Mouse (Mus musculus) ES-Bruce4 (cell line): ENCODE measurements at regions not wholly inside any gene's neighbourhood (a gene's known extent, or its start where the extent isn't known, plus 50 kb on each side); places are given as distances from the start of the nearest gene placed in this dataset.

Source experiments
- H3K27ac ChIP-seq: 2 replicates; pipeline ENCODE4 v1.5.1; 2012; ENCODE audit warnings: low read length, inconsistent platforms; ENCODE audit not compliant: insufficient read depth
- H3K27me3 ChIP-seq: 2 replicates; pipeline ENCODE4 v1.6.1; 2012; ENCODE audit warnings: mild to moderate bottlenecking, low read length, inconsistent platforms; ENCODE audit not compliant: control insufficient read depth, poor library complexity, insufficient read depth, severe bottlenecking
- H3K36me3 ChIP-seq: 2 replicates; pipeline ENCODE4 v1.6.1; 2012; ENCODE audit warnings: inconsistent platforms, mild to moderate bottlenecking, low read length, moderate library complexity; ENCODE audit not compliant: control insufficient read depth, poor library complexity, insufficient read depth, severe bottlenecking
- H3K4me1 ChIP-seq: one replicate; pipeline ENCODE4 v1.8.1; 2011; ENCODE audit warnings: low read length; ENCODE audit not compliant: control insufficient read depth, insufficient read depth
- H3K4me3 ChIP-seq: 2 replicates; pipeline ENCODE4 v1.5.1; 2011; ENCODE audit warnings: low read depth, mild to moderate bottlenecking, low read length
- H3K9ac ChIP-seq: 2 replicates; pipeline ENCODE4 v1.6.1; 2012; ENCODE audit warnings: low read depth, mild to moderate bottlenecking, inconsistent platforms; ENCODE audit not compliant: poor library complexity, severe bottlenecking
- H3K9me3 ChIP-seq: replicated peaks from 2 replicates; pipeline ENCODE4 v1.6.1; 2012; ENCODE audit warnings: mild to moderate bottlenecking, low read length, inconsistent platforms; ENCODE audit not compliant: control insufficient read depth, poor library complexity, insufficient read depth, severe bottlenecking
- CTCF ChIP-seq: IDR thresholded peaks from one replicate; pipeline ENCODE4 v1.8.1; 2011; ENCODE audit warnings: low read depth, low read length
- EP300 ChIP-seq: IDR thresholded peaks from 2 replicates; pipeline ENCODE4 v1.6.1; 2011; ENCODE audit warnings: low read depth, low read length; ENCODE audit not compliant: insufficient read depth
- POLR2A ChIP-seq: IDR thresholded peaks from one replicate; pipeline ENCODE4 v1.8.1; 2011; ENCODE audit warnings: low read length; ENCODE audit not compliant: insufficient read depth

DNA sequence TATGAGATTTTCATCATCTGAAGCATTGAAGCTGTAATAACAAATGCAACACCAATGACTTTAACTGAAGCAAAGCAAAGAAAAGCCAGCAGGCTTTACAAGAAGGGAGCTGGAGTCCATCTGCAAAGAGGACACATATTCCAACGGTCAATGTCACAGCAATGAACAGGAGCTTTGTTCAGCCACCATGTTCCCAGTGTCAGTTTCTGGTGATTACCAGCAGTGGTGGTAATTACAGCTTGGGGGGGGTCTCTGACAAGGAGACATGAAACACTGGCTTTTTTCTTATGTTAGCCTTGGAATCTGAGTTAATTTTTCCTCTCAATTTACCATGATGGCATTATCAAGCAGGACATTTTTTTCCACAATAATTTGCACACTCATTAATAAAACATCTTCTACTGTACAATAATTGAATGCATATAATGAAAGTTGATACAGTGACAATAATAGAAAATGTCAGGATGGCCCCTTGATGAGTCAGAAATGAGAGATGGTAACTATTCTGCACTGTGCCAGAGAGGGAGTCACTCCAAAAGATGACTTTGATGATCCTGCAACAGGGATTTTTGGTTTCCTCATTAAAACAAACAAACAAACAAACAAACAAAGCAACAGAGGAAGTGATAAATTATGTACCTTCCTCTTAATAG lies 373.4 kb downstream of the Frk start:
- no peaks in the 10 kb centered on the region for H3K4me1 ChIP-seq
- TF ChIP-seq EP300: no peak
- no peak for TF ChIP-seq CTCF
- TF ChIP-seq POLR2A: no peak
- no peak overlapping the region for H3K9ac ChIP-seq
- H3K27me3 ChIP-seq: no peaks in the 10 kb centered on the region
- H3K27ac ChIP-seq: no peak overlapping the region
- H3K4me3 ChIP-seq: no peak overlapping the region
- H3K36me3 ChIP-seq: no peaks in the 10 kb centered on the region
- H3K9me3 ChIP-seq: no peaks in the 10 kb centered on the region

DNA sequence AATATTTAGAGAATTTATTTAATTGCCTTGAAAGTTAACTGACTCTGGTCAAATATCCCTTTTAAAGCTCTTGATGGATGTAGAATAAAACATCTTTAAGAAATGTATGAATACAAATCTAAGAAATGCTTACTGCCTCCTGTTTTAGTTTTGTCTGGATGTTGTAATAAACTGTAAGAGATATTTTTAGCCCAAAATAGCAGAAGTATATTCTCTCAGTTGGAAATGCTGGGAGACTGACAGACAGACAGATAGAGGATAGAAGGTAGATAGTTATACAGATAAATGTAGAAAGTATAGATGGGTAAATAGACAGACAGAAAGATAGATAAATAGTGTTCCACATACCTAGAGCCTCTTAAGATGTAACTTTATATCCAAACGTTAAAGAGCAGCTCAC lies 379.5 kb downstream of the Frk start:
- Histone ChIP-seq H3K9ac (no peak overlapping the region), H3K4me1 (no peaks in the 10 kb centered on the region), H3K27me3 (no peaks in the 10 kb centered on the region), H3K4me3 (no peak overlapping the region), H3K9me3 (no peaks in the 10 kb centered on the region), H3K27ac (no peak overlapping the region), H3K36me3 (no peaks in the 10 kb centered on the region)
- no peak for TF ChIP-seq CTCF

DNA sequence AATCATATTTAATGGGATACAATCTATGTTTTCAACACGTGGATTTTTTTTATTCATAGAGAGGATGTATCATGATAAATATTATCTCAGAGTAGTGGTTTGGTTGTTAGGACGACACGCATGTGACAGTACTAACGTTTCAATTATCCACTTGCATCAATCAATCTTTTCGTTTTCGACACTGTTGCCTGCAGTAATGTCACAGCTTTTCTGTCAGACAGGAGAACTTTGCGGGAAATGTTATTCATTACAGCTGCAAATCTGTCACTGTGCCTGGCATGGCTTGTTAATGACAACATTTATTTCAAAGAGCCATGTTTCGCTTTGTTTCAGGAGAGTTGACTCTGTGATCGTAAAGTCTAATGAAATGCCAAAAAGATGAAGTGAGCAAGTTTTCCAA lies 388.7 kb downstream of the Frk start:
- H3K36me3 ChIP-seq: no peaks in the 10 kb centered on the region
- H3K9ac ChIP-seq: no peak overlapping the region
- no peaks in the 10 kb centered on the region for H3K27me3 ChIP-seq
- no peak overlapping the region for H3K4me3 ChIP-seq
- no peaks in the 10 kb centered on the region for H3K9me3 ChIP-seq
- no peak overlapping the region for H3K27ac ChIP-seq
- H3K4me1 ChIP-seq: no peaks in the 10 kb centered on the region
- TF ChIP-seq CTCF: no peak
- no peak for TF ChIP-seq EP300
- TF ChIP-seq POLR2A: no peak

DNA sequence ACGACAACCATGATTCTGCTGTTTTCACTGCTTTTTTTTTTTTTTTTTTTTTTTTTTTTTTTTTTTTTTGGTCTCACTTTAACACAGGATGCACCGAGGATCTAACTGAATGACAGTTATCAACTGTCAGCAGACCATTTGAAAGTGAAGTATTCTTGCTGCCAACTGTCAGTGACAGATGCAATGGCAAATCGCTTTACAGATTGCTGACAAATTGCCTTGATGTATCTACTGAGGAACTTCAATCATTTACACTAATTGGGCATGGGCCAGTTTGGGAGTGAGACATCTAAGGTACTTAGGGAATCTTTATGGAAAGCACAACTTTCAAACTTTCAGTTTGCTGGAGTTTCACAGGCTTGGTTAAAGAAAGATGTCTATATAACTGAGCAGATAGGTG lies 395.3 kb downstream of the Frk start:
- Histone ChIP-seq H3K36me3 (no peaks in the 10 kb centered on the region), H3K4me3 (no peak overlapping the region), H3K9ac (no peak overlapping the region), H3K27ac (no peak overlapping the region), H3K9me3 (no peaks in the 10 kb centered on the region), H3K4me1 (no peaks in the 10 kb centered on the region), H3K27me3 (no peaks in the 10 kb centered on the region)
- TF ChIP-seq EP300: no peak
- TF ChIP-seq POLR2A: no peak

DNA sequence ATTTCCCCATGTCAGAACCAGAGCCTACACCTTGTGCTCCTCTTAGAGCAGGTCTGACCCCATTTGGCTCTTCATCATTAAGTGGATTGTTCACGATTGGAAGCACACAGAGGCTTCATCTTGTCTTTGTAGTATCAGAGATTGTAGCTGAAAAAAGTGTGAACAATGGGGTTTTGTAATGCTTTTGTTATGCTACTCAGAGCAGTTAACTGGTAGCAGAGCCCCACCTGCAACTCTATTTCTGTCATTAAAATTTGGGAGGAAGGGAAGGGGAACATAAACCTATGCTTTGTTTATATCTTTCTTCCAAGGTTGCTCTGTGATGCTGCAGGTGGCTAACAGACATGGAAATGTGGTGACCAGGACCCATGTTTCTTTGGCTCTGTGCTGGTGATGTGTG lies 404.4 kb downstream of the Frk start:
- Histone ChIP-seq H3K9me3 (peaks cover 9% of the 10 kb centered on the region), H3K36me3 (no peaks in the 10 kb centered on the region), H3K4me1 (no peaks in the 10 kb centered on the region), H3K9ac (no peak overlapping the region), H3K4me3 (no peak overlapping the region), H3K27ac (peak overlapping the region; percentile 90), H3K27me3 (no peaks in the 10 kb centered on the region)
- TF ChIP-seq CTCF (no peak), EP300 (no peak), POLR2A (no peak)

DNA sequence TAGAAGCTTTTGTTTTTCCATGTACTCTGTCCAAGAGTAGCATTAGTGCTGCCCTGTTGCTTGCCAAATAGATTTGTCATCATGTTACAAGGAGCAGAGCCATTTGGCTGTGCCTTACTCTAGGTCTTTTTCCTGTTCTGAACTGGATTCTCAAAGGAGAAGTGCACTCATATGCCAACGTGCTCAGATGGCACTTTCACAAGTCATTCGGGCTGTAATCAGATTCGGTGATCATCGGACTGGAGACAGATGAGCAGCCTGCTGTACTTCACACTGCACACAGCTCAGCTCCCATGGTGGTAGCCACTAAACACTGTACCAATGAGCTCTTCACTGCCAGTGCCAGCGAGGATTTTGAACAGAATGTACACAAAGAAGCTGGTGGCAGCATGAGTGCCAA lies 421.1 kb downstream of the Frk start:
- H3K4me1 ChIP-seq: no peaks in the 10 kb centered on the region
- no peaks in the 10 kb centered on the region for H3K27me3 ChIP-seq
- no peaks in the 10 kb centered on the region for H3K36me3 ChIP-seq
- no peak for TF ChIP-seq EP300
- TF ChIP-seq CTCF: no peak
- TF ChIP-seq POLR2A: no peak
- no peaks in the 10 kb centered on the region for H3K9me3 ChIP-seq
- H3K27ac ChIP-seq: no peak overlapping the region
- H3K4me3 ChIP-seq: no peak overlapping the region
- no peak overlapping the region for H3K9ac ChIP-seq
